Mouse (Mus musculus): ENCODE measurements at regions not wholly inside any gene's neighbourhood (a gene's known extent, or its start where the extent isn't known, plus 50 kb on each side); places are given as distances from the start of the nearest gene placed in this dataset.

DNA sequence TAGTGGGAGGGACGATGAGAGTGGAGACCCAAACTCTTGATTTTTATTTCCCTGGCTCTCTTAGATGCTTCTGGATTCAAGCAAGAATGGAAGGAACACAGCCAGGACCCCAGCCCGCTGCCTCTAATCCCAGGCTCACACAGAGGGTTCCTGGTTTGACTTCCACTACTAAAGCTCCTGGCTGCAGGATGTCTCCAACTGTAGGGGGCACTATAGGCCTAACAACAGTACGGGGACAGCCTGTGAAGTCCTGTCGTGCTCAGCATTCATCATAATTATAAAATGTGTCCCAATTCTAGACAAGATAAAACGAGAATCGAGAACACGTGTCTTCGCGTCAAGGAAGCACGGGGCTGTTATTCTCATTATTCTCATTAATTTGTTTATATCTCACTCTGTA, 254.3 kb upstream of the Kcnab2 start:
- TF ChIP-seq ZNF384 (IDR thresholded peaks at IDR 0.05; ENCODE audit: low read depth, low read length) (no peak), HCFC1 (IDR thresholded peaks at IDR 0.05; ENCODE audit: low read depth, low read length) (no peak), ZC3H11A (IDR thresholded peaks at IDR 0.05; ENCODE audit: low read depth, low read length) (no peak), CTCF (conservative IDR thresholded peaks at IDR 0.05 in 1 of 2, IDR thresholded peaks at IDR 0.05 in 1 of 2; ENCODE audit: low read depth in 2 of 2, low read length in 2 of 2) (no peak), JUND (conservative IDR thresholded peaks at IDR 0.05; ENCODE audit: low read depth, low read length) (no peak), PAX5 (IDR thresholded peaks at IDR 0.05; ENCODE audit: low read length) (no peak), MXI1 (IDR thresholded peaks at IDR 0.05; ENCODE audit: low read depth, low read length) (no peak), MYC (IDR thresholded peaks at IDR 0.05; ENCODE audit: low read depth, low read length) (no peak)
- no peaks in the 10 kb centered on the region for H3K79me2 ChIP-seq (replicated peaks; ENCODE audit: control insufficient read depth, extremely low read depth, insufficient read depth, poor library complexity, severe bottlenecking)
- no peaks in the 10 kb centered on the region for H3K36me3 ChIP-seq (replicated peaks in 1 of 2; ENCODE audit: control insufficient read depth in 1 of 2, insufficient read depth in 1 of 2, low read length in 1 of 2)
- no peak overlapping the region for H3K9ac ChIP-seq (ENCODE audit: insufficient read depth, low read depth)
- DNase-seq (ENCODE audit: extremely low read depth): no peak
- H3K4me3 ChIP-seq (replicated peaks in 1 of 3; ENCODE audit: low read depth in 2 of 3, low read length in 2 of 3, poor library complexity in 1 of 3): no peak overlapping the region
- no peak overlapping the region for H3K4me2 ChIP-seq (ENCODE audit: insufficient read depth, low read depth, poor library complexity, severe bottlenecking)
- in situ Hi-C loops (cut with MboI; ENCODE audit: low pct_ligation_motif_present, low pct_unique_long_range_greater_than_20kb, low sequenced_read_pairs) (no loop called here), dilution Hi-C loops (cut with MboI; ENCODE audit: extremely low pct_ligation_motif_present, extremely low pct_unique_long_range_greater_than_20kb, low sequenced_read_pairs) (no loop called here)
- H3K27me3 ChIP-seq (replicated peaks): no peaks in the 10 kb centered on the region
- H3K9me3 ChIP-seq (replicated peaks; ENCODE audit: low read length): peaks cover 90% of the 10 kb centered on the region
- no peak overlapping the region for H3K27ac ChIP-seq (ENCODE audit: insufficient read depth, low read depth)
- no peaks in the 10 kb centered on the region for H3K4me1 ChIP-seq (ENCODE audit: control insufficient read depth in 1 of 2, insufficient read depth in 2 of 2)

- Histone ChIP-seq H3K27ac (ENCODE audit: insufficient read depth, low read depth) (no peak overlapping the region), H3K9me3 (replicated peaks; ENCODE audit: low read length) (peaks cover 90% of the 10 kb centered on the region), H3K4me1 (ENCODE audit: control insufficient read depth in 1 of 2, insufficient read depth in 2 of 2) (no peaks in the 10 kb centered on the region), H3K9ac (ENCODE audit: insufficient read depth, low read depth) (no peak overlapping the region), H3K79me2 (replicated peaks; ENCODE audit: control insufficient read depth, extremely low read depth, insufficient read depth, poor library complexity, severe bottlenecking) (no peaks in the 10 kb centered on the region), H3K4me3 (replicated peaks in 1 of 3; ENCODE audit: low read depth in 2 of 3, low read length in 2 of 3, poor library complexity in 1 of 3) (no peak overlapping the region), H3K36me3 (replicated peaks in 1 of 2; ENCODE audit: control insufficient read depth in 1 of 2, insufficient read depth in 1 of 2, low read length in 1 of 2) (no peaks in the 10 kb centered on the region), H3K27me3 (replicated peaks) (no peaks in the 10 kb centered on the region), H3K4me2 (ENCODE audit: insufficient read depth, low read depth, poor library complexity, severe bottlenecking) (no peak overlapping the region)
- in situ Hi-C loops (cut with MboI; ENCODE audit: low pct_ligation_motif_present, low pct_unique_long_range_greater_than_20kb, low sequenced_read_pairs): no loop called here
- no peak for DNase-seq (ENCODE audit: extremely low read depth)
- TF ChIP-seq TBP (conservative IDR thresholded peaks at IDR 0.05; ENCODE audit: low read depth, low read length): no peak
- TF ChIP-seq EP300 (IDR thresholded peaks at IDR 0.05; ENCODE audit: low read length): no peak
- no peak for TF ChIP-seq NRF1 (IDR thresholded peaks at IDR 0.05; ENCODE audit: low read depth, low read length)
- TF ChIP-seq MXI1 (IDR thresholded peaks at IDR 0.05; ENCODE audit: low read depth, low read length): no peak
- dilution Hi-C loops (cut with MboI; ENCODE audit: extremely low pct_ligation_motif_present, extremely low pct_unique_long_range_greater_than_20kb, low sequenced_read_pairs): no loop called here
These were observed 253.5 kb upstream of the Kcnab2 start for GRCm38 (mm10) chr4:152731082-152731720.

- Histone ChIP-seq H3K79me2 (replicated peaks; ENCODE audit: control insufficient read depth, extremely low read depth, insufficient read depth, poor library complexity, severe bottlenecking) (no peaks in the 10 kb centered on the region), H3K27ac (ENCODE audit: insufficient read depth, low read depth) (no peak overlapping the region), H3K9me3 (replicated peaks; ENCODE audit: low read length) (peaks cover 90% of the 10 kb centered on the region), H3K36me3 (replicated peaks in 1 of 2; ENCODE audit: control insufficient read depth in 1 of 2, insufficient read depth in 1 of 2, low read length in 1 of 2) (no peaks in the 10 kb centered on the region), H3K4me2 (ENCODE audit: insufficient read depth, low read depth, poor library complexity, severe bottlenecking) (no peak overlapping the region), H3K9ac (ENCODE audit: insufficient read depth, low read depth) (no peak overlapping the region), H3K4me3 (replicated peaks in 1 of 3; ENCODE audit: low read depth in 2 of 3, low read length in 2 of 3, poor library complexity in 1 of 3) (no peak overlapping the region), H3K4me1 (ENCODE audit: control insufficient read depth in 1 of 2, insufficient read depth in 2 of 2) (no peaks in the 10 kb centered on the region), H3K27me3 (replicated peaks) (no peaks in the 10 kb centered on the region)
- in situ Hi-C loops (cut with MboI; ENCODE audit: low pct_ligation_motif_present, low pct_unique_long_range_greater_than_20kb, low sequenced_read_pairs): no loop called here
- TF ChIP-seq TBP (conservative IDR thresholded peaks at IDR 0.05; ENCODE audit: low read depth, low read length): no peak
- no peak for TF ChIP-seq RAD21 (IDR thresholded peaks at IDR 0.05; ENCODE audit: low read depth, low read length)
- no peak for TF ChIP-seq ZMIZ1 (IDR thresholded peaks at IDR 0.05; ENCODE audit: low read depth, low read length)
- no peak for TF ChIP-seq ZNF384 (IDR thresholded peaks at IDR 0.05; ENCODE audit: low read depth, low read length)
- TF ChIP-seq RCOR1 (conservative IDR thresholded peaks at IDR 0.05; ENCODE audit: low read depth, low read length): no peak
- no peak for TF ChIP-seq MAFK (IDR thresholded peaks at IDR 0.05; ENCODE audit: insufficient replicate concordance, low read length)
- no peak for TF ChIP-seq MAX (IDR thresholded peaks at IDR 0.05; ENCODE audit: low read length)
- no peak for TF ChIP-seq CTCF (conservative IDR thresholded peaks at IDR 0.05 in 1 of 2, IDR thresholded peaks at IDR 0.05 in 1 of 2; ENCODE audit: low read depth in 2 of 2, low read length in 2 of 2)
- TF ChIP-seq SMC3 (IDR thresholded peaks at IDR 0.05; ENCODE audit: low read depth, low read length): no peak
- no peak for TF ChIP-seq ZKSCAN1 (IDR thresholded peaks at IDR 0.05; ENCODE audit: borderline replicate concordance, low read depth, low read length)
- TF ChIP-seq ELF1 (IDR thresholded peaks at IDR 0.05; ENCODE audit: low read depth, low read length): no peak
- no peak for TF ChIP-seq EP300 (IDR thresholded peaks at IDR 0.05; ENCODE audit: low read length)
- TF ChIP-seq USF2 (conservative IDR thresholded peaks at IDR 0.05; ENCODE audit: low read depth, low read length): no peak
- no peak for TF ChIP-seq UBTF (IDR thresholded peaks at IDR 0.05; ENCODE audit: low read depth, low read length)
- TF ChIP-seq GABPA (IDR thresholded peaks at IDR 0.05; ENCODE audit: insufficient replicate concordance, low read depth, low read length): no peak
- no peak for TF ChIP-seq E2F4 (IDR thresholded peaks at IDR 0.05; ENCODE audit: insufficient replicate concordance, low read depth, low read length)
- no peak for DNase-seq (ENCODE audit: extremely low read depth)
- dilution Hi-C loops (cut with MboI; ENCODE audit: extremely low pct_ligation_motif_present, extremely low pct_unique_long_range_greater_than_20kb, low sequenced_read_pairs): no loop called here
These were observed 251.8 kb upstream of the Kcnab2 start for GRCm38 (mm10) chr4:152729421-152729820.
